18 mouse cellular contexts compared by ENCODE assay signal in genomic region chr8:66630721-66631120, GRCm38 (mm10). TPM values are rescaled to one million over a fixed set of nuclear protein-coding genes. Genes with fewer than 3 reads are reported as not detected.
"Had no signal": no experiment of that assay in that cellular context is flagged by ENCODE, and none has a peak within 500 bp of the region (broad histone marks: within the 10 kb centered on the region; RNA-seq: fewer than 3 reads in every experiment).

No protein-coding gene starts in this region.

- H3K27me3 ChIP-seq: lung, embryonic 15.5 days; megakaryocyte, embryonic 14.5 days; midbrain, embryonic 13.5 days; midbrain, embryonic 15.5 days; neural tube, embryonic 12.5 days had no signal

- H3K4me3 ChIP-seq: lung, embryonic 15.5 days; megakaryocyte, embryonic 14.5 days; midbrain, embryonic 13.5 days; midbrain, embryonic 15.5 days; neural tube, embryonic 12.5 days had no signal

- H3K36me3 ChIP-seq: lung, embryonic 15.5 days; midbrain, embryonic 13.5 days; midbrain, embryonic 15.5 days; neural tube, embryonic 12.5 days had no signal

- H3K27ac ChIP-seq: lung, embryonic 15.5 days; macrophage; midbrain, embryonic 13.5 days; midbrain, embryonic 15.5 days; neural tube, embryonic 12.5 days had no signal

- DNase-seq: lung, adult 2 months; lung, postnatal 14 days; lung, postnatal 36 days; right cerebral cortex, postnatal 14 days; spleen, adult 18-20 months; thymus, adult 18-20 months; thymus, postnatal 14 days; thymus, postnatal 36 days had no signal

- H3K9me3 ChIP-seq: lung, embryonic 15.5 days; midbrain, embryonic 13.5 days; midbrain, embryonic 15.5 days; neural tube, embryonic 12.5 days had no signal

- H3K4me1 ChIP-seq: lung, embryonic 15.5 days; megakaryocyte, embryonic 14.5 days; midbrain, embryonic 13.5 days; midbrain, embryonic 15.5 days; neural tube, embryonic 12.5 days had no signal

RNA-seq across cellular contexts. Expression of gene Npy5r, which starts 57.2 kb away (rescaled TPM):
- total RNA-seq: megakaryocyte progenitor cell, adult 5-6 weeks; neutrophil, adult 5-6 weeks had no signal
- polyA plus RNA-seq: lung, adult 2 months; lung, embryonic 15.5 days; lung, postnatal 0 days; macrophage; small intestine, adult 2 months had no signal
